ENCODE assay signal across 10 mouse cellular contexts in genomic region chr1:170200379-170200778, GRCm38 (mm10). TPM values are rescaled to one million over a fixed set of nuclear protein-coding genes. Genes with fewer than 3 reads are reported as not detected.
DNase-seq lines count a peak whose midpoint lies in the region; ATAC-seq and TF ChIP-seq lines count a peak whose summit lies in the region.
"Had no signal": no experiment of that assay in that cellular context is flagged by ENCODE, and none has a peak within 500 bp of the region (broad histone marks: within the 10 kb centered on the region; RNA-seq: fewer than 3 reads in every experiment).

No protein-coding gene starts in this region.

- H3K4me1 ChIP-seq in cerebellum, adult 2 months (ENCODE audit: control insufficient read depth, insufficient read depth, low read length), result no peaks in the 10 kb centered on the region
- no peaks in the 10 kb centered on the region for H3K4me1 ChIP-seq in kidney, postnatal 0 days (replicated peaks; ENCODE audit: insufficient read depth, low read length)
- 0 out of 4 replicates have a peak, but pooled peaks cover 0 to 3% of the 10 kb centered on the region in 2 experiments for H3K4me1 ChIP-seq in CH12.LX (ENCODE audit: control insufficient read depth in 1 of 2, insufficient read depth in 2 of 2)
- H3K4me1 ChIP-seq: liver, embryonic 15.5 days had no signal

- ATAC-seq in kidney, postnatal 0 days (replicated peaks; ENCODE audit: low FRiP score, low read depth), result no peak
- peak; percentile 93 for ATAC-seq in megakaryocyte progenitor cell, adult 5-6 weeks (replicated peaks; ENCODE audit: poor library complexity)

- peaks cover 46% of the 10 kb centered on the region for H3K36me3 ChIP-seq in kidney, postnatal 0 days (ENCODE audit: insufficient read depth, low read length)
- H3K36me3 ChIP-seq in CH12.LX (replicated peaks in 1 of 2; ENCODE audit: control insufficient read depth in 1 of 2, insufficient read depth in 1 of 2, low read length in 1 of 2), result peaks cover 44 to 86% of the 10 kb centered on the region in 2 experiments

- peak; percentile 56 for TF ChIP-seq RAD21 in CH12.LX (IDR thresholded peaks at IDR 0.05; ENCODE audit: low read depth, low read length)

- no peak for TF ChIP-seq POLR2A in cerebellum, adult 2 months (IDR thresholded peaks at IDR 0.05; ENCODE audit: borderline replicate concordance, insufficient read depth, low read length)
- TF ChIP-seq POLR2A in CH12.LX (IDR thresholded peaks at IDR 0.05; ENCODE audit: low read depth, low read length), result no peak

- no peak for TF ChIP-seq EP300 in CH12.LX (IDR thresholded peaks at IDR 0.05; ENCODE audit: low read length)

- no peak overlapping the region for H3K4me2 ChIP-seq in kidney, postnatal 0 days (ENCODE audit: low read length)
- no peak overlapping the region for H3K4me2 ChIP-seq in CH12.LX (ENCODE audit: insufficient read depth, low read depth, poor library complexity, severe bottlenecking)
- H3K4me2 ChIP-seq: liver, embryonic 15.5 days had no signal

- dilution Hi-C loops in CH12.LX (cut with MboI; ENCODE audit: extremely low pct_ligation_motif_present, extremely low pct_unique_long_range_greater_than_20kb, low sequenced_read_pairs), result no loop called here

- peak; percentile 28; the same call in 1 of the 2 replicates for TF ChIP-seq CTCF in cerebellum, adult 2 months (IDR thresholded peaks at IDR 0.05; ENCODE audit: borderline replicate concordance, insufficient read depth, low read depth, low read length)
- peak; percentile 56 for TF ChIP-seq CTCF in kidney, postnatal 0 days (IDR thresholded peaks at IDR 0.05; ENCODE audit: low read depth)
- TF ChIP-seq CTCF in CH12.LX (conservative IDR thresholded peaks at IDR 0.05 in 1 of 2, IDR thresholded peaks at IDR 0.05 in 1 of 2; ENCODE audit: low read depth in 2 of 2, low read length in 2 of 2), result peak in 1 of 2 experiments; percentile 62; a peak in 2 of 4 replicates

- H3K4me3 ChIP-seq in cerebellum, adult 2 months (replicated peaks; ENCODE audit: insufficient read depth, low read depth, low read length), result no peak overlapping the region
- H3K4me3 ChIP-seq in kidney, postnatal 0 days (replicated peaks; ENCODE audit: low read depth, low read length), result no peak overlapping the region
- no peak overlapping the region for H3K4me3 ChIP-seq in CH12.LX (replicated peaks in 1 of 3; ENCODE audit: low read depth in 2 of 3, low read length in 2 of 3, poor library complexity in 1 of 3)
- H3K4me3 ChIP-seq: erythroblast, embryonic 14.5 days; liver, embryonic 15.5 days had no signal

- in situ Hi-C loops in CH12.LX (cut with MboI; ENCODE audit: low pct_ligation_motif_present, low pct_unique_long_range_greater_than_20kb, low sequenced_read_pairs), result no loop called here

- H3K79me2 ChIP-seq in CH12.LX (replicated peaks; ENCODE audit: control insufficient read depth, extremely low read depth, insufficient read depth, poor library complexity, severe bottlenecking), result no peaks in the 10 kb centered on the region

- 76% methylated on average over 3 of the region's 3 CpGs for WGBS in cerebellum, adult 2 months
- 82% methylated on average over 3 of the region's 3 CpGs for WGBS in kidney, postnatal 0 days

- H3K9me3 ChIP-seq in kidney, postnatal 0 days (replicated peaks; ENCODE audit: low read length), result no peaks in the 10 kb centered on the region
- H3K9me3 ChIP-seq in CH12.LX (replicated peaks; ENCODE audit: low read length), result no peaks in the 10 kb centered on the region
- H3K9me3 ChIP-seq: liver, embryonic 15.5 days had no signal

- H3K27me3 ChIP-seq in cerebellum, adult 2 months (ENCODE audit: control insufficient read depth, insufficient read depth, low read length), result no peaks in the 10 kb centered on the region
- H3K27me3 ChIP-seq in kidney, postnatal 0 days (ENCODE audit: insufficient read depth, low read length), result no peaks in the 10 kb centered on the region
- H3K27me3 ChIP-seq in CH12.LX (replicated peaks), result no peaks in the 10 kb centered on the region
- H3K27me3 ChIP-seq: liver, embryonic 15.5 days had no signal

- no peak overlapping the region for H3K27ac ChIP-seq in cerebellum, adult 2 months (ENCODE audit: insufficient read depth, low read length)
- H3K27ac ChIP-seq in kidney, postnatal 0 days, result no peak overlapping the region
- no peak overlapping the region for H3K27ac ChIP-seq in CH12.LX (ENCODE audit: insufficient read depth, low read depth)
- H3K27ac ChIP-seq: liver, embryonic 15.5 days had no signal

- no peak for DNase-seq in cerebellum, adult 2 months
- no peak for DNase-seq in cerebellum, adult 11 months
- DNase-seq in kidney, postnatal 0 days (ENCODE audit: low spot score), result peak; percentile 25
- no peak for DNase-seq in kidney, adult 11 months
- DNase-seq in CH12.LX (ENCODE audit: extremely low read depth), result peak; percentile 35
- peak; percentile 16 for DNase-seq in forelimb bud, embryonic 11.5 days (ENCODE audit: low read depth, low spot score)
- DNase-seq in cerebellum, adult 11-12 months, result no peak

- H3K9ac ChIP-seq in kidney, postnatal 0 days (ENCODE audit: low read depth, low read length), result no peak overlapping the region
- no peak overlapping the region for H3K9ac ChIP-seq in CH12.LX (ENCODE audit: insufficient read depth, low read depth)
- H3K9ac ChIP-seq: liver, embryonic 15.5 days had no signal

TF ChIP-seq in CH12.LX, 34 proteins besides CTCF, POLR2A, EP300 and RAD21:
- no peak for TF ChIP-seq HCFC1 (IDR thresholded peaks at IDR 0.05; ENCODE audit: low read depth, low read length)
- TF ChIP-seq SMC3 (IDR thresholded peaks at IDR 0.05; ENCODE audit: low read depth, low read length), result peak; percentile 44

RNA-seq across cellular contexts. Expression of gene Uhmk1, which starts 14.8 kb away (rescaled TPM):
- polyA plus RNA-seq in cerebellum, adult 2 months (2012; rRNA removed), result 80.4 and 85.8 TPM in 2 replicates
- 6.6 and 7.0 TPM in 2 replicates for polyA plus RNA-seq in kidney, postnatal 0 days (2015; fragmentation: Nextera tagmentation; extraction: Ambion mirVana)
- total RNA-seq in CH12.LX (2012; rRNA removed) (22.7 and 23.8 TPM in 2 replicates), CH12.LX (2014; rRNA removed) (30.7 and 32.5 TPM in 2 replicates)
- polyA plus RNA-seq in CH12.LX (2012; ENCODE audit: insufficient read length, low read depth), result 21.5 and 25.0 TPM in 2 replicates
- total RNA-seq in megakaryocyte progenitor cell, adult 5-6 weeks (2015), result 41.6 and 45.7 TPM in 2 replicates
- 40.8 and 50.4 TPM in 2 replicates for total RNA-seq in megakaryocyte progenitor cell, adult 5-6 weeks (2017)

RNA-seq across cellular contexts. Expression of gene Uap1, which starts 25.6 kb away (rescaled TPM):
- 40.7 and 45.1 TPM in 2 replicates for polyA plus RNA-seq in cerebellum, adult 2 months (2012; rRNA removed)
- 53.0 and 53.6 TPM in 2 replicates for polyA plus RNA-seq in kidney, postnatal 0 days (2015; fragmentation: Nextera tagmentation; extraction: Ambion mirVana)
- total RNA-seq in CH12.LX (2012; rRNA removed), result 32.2 and 32.7 TPM in 2 replicates
- 46.3 and 51.8 TPM in 2 replicates for total RNA-seq in CH12.LX (2014; rRNA removed)
- polyA plus RNA-seq in CH12.LX (2012; ENCODE audit: insufficient read length, low read depth), result 34.1 and 39.4 TPM in 2 replicates
- total RNA-seq in megakaryocyte progenitor cell, adult 5-6 weeks (2015), result 89.7 and 105 TPM in 2 replicates
- total RNA-seq in megakaryocyte progenitor cell, adult 5-6 weeks (2017), result 62.0 and 74.7 TPM in 2 replicates

RNA-seq across cellular contexts. Expression of gene Sh2d1b2, which starts 32.2 kb away (rescaled TPM):
- not detected in 2 replicates for polyA plus RNA-seq in cerebellum, adult 2 months (2012; rRNA removed)
- polyA plus RNA-seq in kidney, postnatal 0 days (2015; fragmentation: Nextera tagmentation; extraction: Ambion mirVana), result not detected in 2 replicates
- total RNA-seq in CH12.LX (2012; rRNA removed) (0.47 TPM in 1 of 2 replicates, not detected in the other), CH12.LX (2014; rRNA removed) (not detected in 2 replicates)
- 1.1 and 1.9 TPM in 2 replicates for polyA plus RNA-seq in CH12.LX (2012; ENCODE audit: insufficient read length, low read depth)
- not detected in 2 replicates for total RNA-seq in megakaryocyte progenitor cell, adult 5-6 weeks (2015)
- not detected in 2 replicates for total RNA-seq in megakaryocyte progenitor cell, adult 5-6 weeks (2017)
- polyA plus RNA-seq: erythroblast, embryonic 14.5 days; liver, embryonic 15.5 days had no signal

Comparison
In these comparisons a context has a peak if more than half of its experiments do, and no peak if none do; other contexts are left out.
1. DNase-seq: peak in kidney, postnatal 0 days (single experiment), CH12.LX (single experiment) and forelimb bud, embryonic 11.5 days (single experiment); none in cerebellum, adult 2 months (0 of 2), cerebellum, adult 11 months (single experiment), kidney, adult 11 months (single experiment) and cerebellum, adult 11-12 months (single experiment).